Mouse (Mus musculus) right cerebral cortex, adult 2 months (tissue): ENCODE measurements around the gene Shmt2.

ENCODE experiments used
- DNase-seq, 2 experiments: peaks; one replicate each; pipeline ENCODE4 v3.0.0; 2021 to 2022; ENCODE audit warnings: low spot score in 2 of 2

The Shmt2 gene

DNA sequence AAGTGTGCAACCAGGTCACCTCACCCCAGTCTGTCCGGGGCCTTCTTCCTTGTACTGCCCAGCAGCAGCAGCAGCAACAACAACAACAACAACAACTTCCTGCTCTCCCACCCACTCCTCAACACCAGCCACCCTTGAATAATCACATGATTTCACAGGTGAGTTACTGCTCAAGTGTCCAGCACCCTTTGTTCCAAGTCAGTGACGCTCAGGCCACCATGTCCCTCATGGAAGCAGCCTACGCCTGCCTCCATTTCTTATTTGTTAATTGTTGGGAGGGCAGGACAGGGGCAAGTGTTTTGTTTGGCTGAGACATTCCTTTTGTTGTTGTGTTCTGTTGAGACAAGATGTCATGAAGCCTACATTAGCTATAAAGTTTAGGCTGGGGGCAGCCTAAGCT is 45.7 kb downstream of the Shmt2 start:
- DNase-seq = no peak

- DNase-seq = no peak
Measured at GRCm38 (mm10) chr10:127475175-127475574, 47.1 kb downstream of the Shmt2 start.

DNA sequence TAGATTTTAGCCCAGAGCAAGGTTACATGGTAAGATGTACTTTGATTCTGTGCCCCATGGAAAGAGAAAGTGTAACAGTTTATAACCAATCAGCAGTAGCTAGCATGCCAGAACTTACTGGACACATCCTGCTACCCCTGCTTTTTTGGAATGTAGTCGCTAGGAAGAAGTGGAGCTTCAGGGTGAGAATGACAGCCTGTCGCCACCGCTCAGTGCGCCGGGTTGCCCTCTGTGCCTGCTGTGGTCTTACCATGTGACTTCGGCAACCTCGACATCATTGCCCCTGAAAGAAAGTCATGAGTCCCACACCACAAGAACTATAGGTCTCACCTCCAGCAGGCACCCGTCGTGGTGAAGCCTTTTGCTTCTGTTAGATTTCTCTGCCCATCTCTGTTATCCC is 49.5 kb downstream of the Shmt2 start:
- no peak for DNase-seq

DNA sequence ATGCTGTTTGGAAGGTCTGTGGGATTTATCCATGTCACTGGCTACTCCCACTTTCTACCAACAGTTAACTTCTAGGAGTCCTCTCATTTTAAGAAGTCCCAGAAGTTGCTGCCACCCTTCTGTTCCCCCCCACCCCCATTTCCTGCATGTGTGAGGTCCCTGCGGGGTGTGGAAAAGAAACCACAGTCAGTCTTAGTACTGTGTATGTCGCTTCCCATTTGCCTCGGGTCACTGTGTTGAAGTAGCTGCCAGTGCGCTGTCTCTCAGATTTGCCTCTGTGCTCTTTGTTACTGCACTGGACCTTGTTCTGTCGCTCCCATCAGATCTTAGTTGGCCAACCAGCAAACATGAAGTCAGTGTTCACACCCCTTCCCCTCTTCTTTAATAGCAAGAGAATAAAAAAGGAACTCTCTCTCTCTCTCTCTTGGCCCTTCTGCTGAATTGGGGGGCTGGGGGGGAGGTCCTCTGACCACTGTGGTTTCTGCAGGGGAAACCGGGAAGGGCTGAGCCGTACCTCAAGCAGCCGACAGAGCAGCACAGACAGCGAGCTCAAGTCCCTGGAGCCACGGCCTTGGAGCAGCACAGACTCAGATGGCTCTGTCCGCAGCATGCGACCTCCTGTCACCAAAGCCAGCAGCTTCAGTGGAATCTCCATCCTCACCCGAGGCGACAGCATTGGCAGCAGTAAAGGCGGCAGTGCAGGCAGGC is 50.8 kb downstream of the Shmt2 start:
- DNase-seq = no peak
